Mouse (Mus musculus) ES-Bruce4 (cell line): Measurements from ENCODE around the gene Casp12. TPM values are rescaled to one million over a fixed set of nuclear protein-coding genes. Genes with fewer than 3 reads are reported as not detected.

Source experiments
- H3K27ac ChIP-seq: 2 replicates; pipeline ENCODE4 v1.5.1; 2012; ENCODE audit warnings: low read length, inconsistent platforms; ENCODE audit not compliant: insufficient read depth
- H3K27me3 ChIP-seq: 2 replicates; pipeline ENCODE4 v1.6.1; 2012; ENCODE audit warnings: mild to moderate bottlenecking, low read length, inconsistent platforms; ENCODE audit not compliant: control insufficient read depth, poor library complexity, insufficient read depth, severe bottlenecking
- H3K36me3 ChIP-seq: 2 replicates; pipeline ENCODE4 v1.6.1; 2012; ENCODE audit warnings: inconsistent platforms, mild to moderate bottlenecking, low read length, moderate library complexity; ENCODE audit not compliant: control insufficient read depth, poor library complexity, insufficient read depth, severe bottlenecking
- H3K4me1 ChIP-seq: one replicate; pipeline ENCODE4 v1.8.1; 2011; ENCODE audit warnings: low read length; ENCODE audit not compliant: control insufficient read depth, insufficient read depth
- H3K4me3 ChIP-seq: 2 replicates; pipeline ENCODE4 v1.5.1; 2011; ENCODE audit warnings: low read depth, mild to moderate bottlenecking, low read length
- H3K9ac ChIP-seq: 2 replicates; pipeline ENCODE4 v1.6.1; 2012; ENCODE audit warnings: low read depth, mild to moderate bottlenecking, inconsistent platforms; ENCODE audit not compliant: poor library complexity, severe bottlenecking
- H3K9me3 ChIP-seq: replicated peaks from 2 replicates; pipeline ENCODE4 v1.6.1; 2012; ENCODE audit warnings: mild to moderate bottlenecking, low read length, inconsistent platforms; ENCODE audit not compliant: control insufficient read depth, poor library complexity, insufficient read depth, severe bottlenecking
- CTCF ChIP-seq: IDR thresholded peaks from one replicate; pipeline ENCODE4 v1.8.1; 2011; ENCODE audit warnings: low read depth, low read length
- EP300 ChIP-seq: IDR thresholded peaks from 2 replicates; pipeline ENCODE4 v1.6.1; 2011; ENCODE audit warnings: low read depth, low read length; ENCODE audit not compliant: insufficient read depth
- POLR2A ChIP-seq: IDR thresholded peaks from one replicate; pipeline ENCODE4 v1.8.1; 2011; ENCODE audit warnings: low read length; ENCODE audit not compliant: insufficient read depth
- polyA plus RNA-seq: library from polyadenylated mRNA; stranded (reverse); fragments of >200 nt; gene quantifications from 2 replicates; pipeline ENCODE4 v1.2.4, GENCODE M21; 2011; ENCODE audit warnings: low read depth; ENCODE audit not compliant: missing spikeins, insufficient read depth, insufficient read length

Gene Casp12
- 0.68 and 1.1 TPM in 2 replicates for polyA plus RNA-seq

DNA sequence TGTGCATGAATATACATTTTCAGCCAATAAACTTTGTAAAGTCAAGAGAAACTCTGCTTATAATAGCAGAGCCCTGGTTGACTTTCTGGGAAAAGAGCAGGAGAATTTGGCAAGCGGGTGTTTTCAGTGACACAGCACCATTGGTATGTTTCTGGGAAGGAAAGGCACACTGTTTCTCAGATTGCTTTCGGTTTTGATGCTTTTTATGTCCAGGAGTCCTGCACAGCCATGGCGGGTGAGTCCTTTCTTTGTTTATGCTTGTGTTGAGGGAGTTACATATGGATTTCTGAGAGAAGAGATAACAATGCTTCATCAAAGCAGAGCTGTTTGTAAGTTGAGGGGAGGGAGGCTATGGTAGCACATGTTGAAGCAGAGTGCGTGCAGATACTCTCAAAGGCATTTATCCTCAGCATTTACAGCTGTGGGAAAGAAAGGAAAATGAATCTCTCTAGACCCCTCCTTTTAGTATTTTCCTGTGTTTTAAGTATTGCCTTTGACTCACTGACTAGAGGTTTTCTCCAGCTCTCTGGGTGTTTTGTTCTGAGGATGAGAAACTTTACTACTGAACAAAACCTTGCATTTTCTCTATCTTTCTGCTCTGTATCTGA is at the start of gene Casp12:
Gene Casp12, plus strand, starts transcription at position 140 of the 608 bp plus-strand sequence.
- TF ChIP-seq EP300 (no peak), CTCF (no peak), POLR2A (no peak)
- Histone ChIP-seq H3K4me3 (no peak within 1 kb of the TSS), H3K27me3 (no peaks in the 10 kb centered on the region), H3K9me3 (no peaks in the 10 kb centered on the region), H3K27ac (no peak within 1 kb of the TSS), H3K36me3 (no peaks in the 10 kb centered on the region), H3K4me1 (no peaks in the 10 kb centered on the region), H3K9ac (no peak within 1 kb of the TSS)

GRCm38 (mm10) chr9:5296354-5297237 is 48.6 kb upstream of the Casp12 start:
- no peak overlapping the region for H3K4me3 ChIP-seq
- H3K27me3 ChIP-seq: no peaks in the 10 kb centered on the region
- H3K4me1 ChIP-seq: no peaks in the 10 kb centered on the region
- TF ChIP-seq EP300 (no peak), CTCF (no peak), POLR2A (no peak)
- H3K9me3 ChIP-seq: no peaks in the 10 kb centered on the region
- H3K9ac ChIP-seq: no peak overlapping the region
- H3K27ac ChIP-seq: no peak overlapping the region
- no peaks in the 10 kb centered on the region for H3K36me3 ChIP-seq

DNA sequence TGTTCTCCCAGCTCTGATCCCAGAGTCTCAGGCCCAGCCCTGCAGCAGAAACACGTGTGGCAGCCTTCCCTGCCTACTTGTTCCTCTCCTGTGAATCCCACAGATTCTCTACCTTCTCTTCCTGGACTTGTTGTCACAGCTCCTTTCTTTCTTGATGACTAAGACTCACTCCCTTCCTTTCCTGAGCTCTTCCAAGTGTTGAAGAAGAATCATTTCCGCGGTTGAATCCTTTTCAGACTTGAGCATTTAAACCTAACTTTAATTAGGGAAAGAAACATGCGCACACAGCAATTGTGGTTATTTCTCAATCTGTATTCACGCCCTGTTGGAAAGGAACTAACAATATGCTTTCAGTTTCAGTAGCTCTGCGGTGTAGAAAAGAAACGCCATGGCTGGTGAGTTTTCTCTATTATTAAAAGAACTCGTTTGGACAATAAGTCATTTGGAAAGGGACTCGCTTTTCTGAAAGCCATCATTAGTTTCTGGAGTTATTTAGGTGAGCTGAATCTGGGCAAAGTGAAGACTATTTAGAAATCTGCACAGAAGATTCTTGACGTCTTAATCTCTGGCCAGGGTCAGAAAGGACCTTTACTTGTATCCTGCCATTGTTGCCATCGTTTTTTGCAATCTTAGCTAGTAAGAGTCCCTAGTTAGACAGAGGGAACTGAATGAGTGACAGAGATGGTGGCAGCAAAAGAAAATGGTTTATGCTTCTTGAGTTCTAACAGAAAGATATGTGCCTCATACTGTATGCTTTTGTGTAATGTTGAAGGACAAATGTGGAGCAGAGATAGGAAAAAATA is 46.7 kb upstream of the Casp12 start, which contains the start of gene Casp1:
Gene Casp1, plus strand, starts transcription at position 189 of the 803 bp plus-strand sequence.
- H3K9ac ChIP-seq: no peak within 1 kb of the TSS
- H3K27ac ChIP-seq: no peak within 1 kb of the TSS
- no peak within 1 kb of the TSS for H3K4me3 ChIP-seq
- TF ChIP-seq CTCF (no peak), EP300 (no peak), POLR2A (no peak)
- H3K9me3 ChIP-seq: no peaks in the 10 kb centered on the region
- H3K4me1 ChIP-seq: no peaks in the 10 kb centered on the region
- no peaks in the 10 kb centered on the region for H3K27me3 ChIP-seq
- H3K36me3 ChIP-seq: no peaks in the 10 kb centered on the region

- TF ChIP-seq EP300: no peak
- TF ChIP-seq POLR2A: no peak
- no peak for TF ChIP-seq CTCF
- Histone ChIP-seq H3K27me3 (no peaks in the 10 kb centered on the region), H3K9me3 (no peaks in the 10 kb centered on the region), H3K4me3 (no peak overlapping the region), H3K9ac (no peak overlapping the region), H3K27ac (no peak overlapping the region), H3K36me3 (no peaks in the 10 kb centered on the region), H3K4me1 (no peaks in the 10 kb centered on the region)
These were observed 46.2 kb upstream of the Casp12 start for GRCm38 (mm10) chr9:5299132-5299381.

- Histone ChIP-seq H3K4me1 (no peaks in the 10 kb centered on the region), H3K27me3 (no peaks in the 10 kb centered on the region)
These were observed 36.7 kb upstream of the Casp12 start, which contains the start of gene Casp4 for GRCm38 (mm10) chr9:5308561-5308960. Casp4 (plus strand) TSS chr9:5308828.

More at GRCm38 (mm10) chr9:5308561-5308960, 36.7 kb upstream of the Casp12 start, which contains the start of gene Casp4:
- TF ChIP-seq EP300 (no peak), POLR2A (no peak), CTCF (no peak)
- Histone ChIP-seq H3K4me3 (no peak within 1 kb of the TSS), H3K9me3 (no peaks in the 10 kb centered on the region), H3K36me3 (no peaks in the 10 kb centered on the region), H3K27ac (no peak within 1 kb of the TSS), H3K9ac (no peak within 1 kb of the TSS)
